Mouse (Mus musculus): ENCODE measurements around the gene Myo9b. TPM values are rescaled to one million over a fixed set of nuclear protein-coding genes. Genes with fewer than 3 reads are reported as not detected.

The Myo9b gene
- polyA plus RNA-seq, 1 experiment from 2014 or later, result 17.3 TPM

DNA sequence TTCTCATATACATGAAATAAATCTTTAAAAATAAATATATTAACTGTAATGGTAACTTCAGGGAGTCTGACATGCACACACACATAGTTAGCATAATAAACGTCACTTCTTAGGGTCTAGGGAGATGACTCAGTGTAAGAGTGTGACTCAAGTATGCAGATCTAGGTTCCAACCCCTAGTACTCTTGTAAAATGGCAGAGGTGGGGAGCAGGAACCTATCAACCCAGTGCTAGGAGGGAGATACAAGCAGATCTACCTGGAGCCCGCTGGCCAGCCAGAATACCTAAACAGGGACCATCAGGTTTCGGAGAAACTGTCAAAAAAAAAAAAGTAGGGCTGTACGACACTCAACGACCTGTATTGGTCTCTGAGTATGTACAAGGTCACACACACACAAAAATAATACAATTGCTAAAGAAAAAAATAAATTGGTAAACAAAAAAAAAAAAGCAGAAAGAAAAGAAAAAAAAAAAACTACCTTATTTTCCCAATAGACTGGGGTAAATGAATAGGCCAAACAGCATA lies 98.3 kb downstream of the Myo9b start:
- peak overlapping the region; percentile 50 for H3K9ac ChIP-seq
- peak overlapping the region; percentile 63 for H3K4me2 ChIP-seq
- H3K4me1 ChIP-seq (replicated peaks), result peaks cover 40% of the 10 kb centered on the region
- H3K9me3 ChIP-seq, result no peaks in the 10 kb centered on the region
- 30% methylated on average over 5 of the region's 5 CpGs for WGBS
- H3K27me3 ChIP-seq, result no peaks in the 10 kb centered on the region
- peaks cover 10% of the 10 kb centered on the region; the same call in 1 of the 2 replicates for H3K36me3 ChIP-seq
- H3K4me3 ChIP-seq, result peak overlapping the region; percentile 56
- ATAC-seq (ENCODE audit: low FRiP score, low read depth), result no peak
- peak overlapping the region; percentile 84 for H3K27ac ChIP-seq (replicated peaks)

DNA sequence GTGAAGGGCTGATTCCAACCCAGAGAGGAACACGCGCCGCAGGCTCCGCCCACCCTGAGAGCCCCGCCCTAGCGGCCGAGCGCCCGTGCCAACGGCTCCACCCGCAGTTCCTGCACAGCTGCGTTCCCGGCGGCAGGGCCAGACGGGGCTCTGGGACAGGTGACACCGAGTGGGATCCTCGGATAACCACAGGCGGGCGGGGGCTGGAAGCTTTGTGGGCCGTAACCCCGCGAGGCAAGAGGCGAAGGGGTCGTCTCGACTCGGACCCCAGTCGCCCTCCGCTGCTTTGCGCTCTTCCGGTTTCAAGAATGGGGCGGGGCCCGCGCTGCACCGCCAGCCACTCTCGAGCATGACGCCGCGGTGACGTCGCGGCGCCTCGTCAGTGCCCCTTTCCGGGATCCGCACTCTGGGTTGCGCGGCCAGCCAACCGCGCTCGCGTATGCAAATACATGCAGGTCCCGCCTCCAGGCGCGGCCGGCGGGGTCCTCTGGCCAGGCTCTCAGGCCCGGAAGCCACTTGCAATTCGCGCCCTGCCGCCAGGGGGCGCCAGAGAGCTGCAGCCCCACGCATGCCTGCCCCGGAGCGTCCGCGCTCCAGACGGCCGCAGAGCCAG lies 98.8 kb downstream of the Myo9b start, which contains the start of gene Ocel1:
Gene Ocel1, plus strand, starts transcription at position 63 of the 613 bp plus-strand sequence.
- peak within 1 kb of the TSS; percentile 63 for H3K4me2 ChIP-seq
- peak within 1 kb of the TSS; percentile 84 for H3K27ac ChIP-seq (replicated peaks)
- no peaks in the 10 kb centered on the region for H3K27me3 ChIP-seq
- ATAC-seq (ENCODE audit: low FRiP score, low read depth), result peak; percentile 88
- peaks cover 42% of the 10 kb centered on the region for H3K4me1 ChIP-seq (replicated peaks)
- H3K9ac ChIP-seq, result peak within 1 kb of the TSS; percentile 50
- peak within 1 kb of the TSS; percentile 56 for H3K4me3 ChIP-seq
- H3K36me3 ChIP-seq, result peaks cover 10% of the 10 kb centered on the region; the same call in 1 of the 2 replicates
- no peaks in the 10 kb centered on the region for H3K9me3 ChIP-seq
- WGBS, result 1% methylated on average over 68 of the region's 68 CpGs

DNA sequence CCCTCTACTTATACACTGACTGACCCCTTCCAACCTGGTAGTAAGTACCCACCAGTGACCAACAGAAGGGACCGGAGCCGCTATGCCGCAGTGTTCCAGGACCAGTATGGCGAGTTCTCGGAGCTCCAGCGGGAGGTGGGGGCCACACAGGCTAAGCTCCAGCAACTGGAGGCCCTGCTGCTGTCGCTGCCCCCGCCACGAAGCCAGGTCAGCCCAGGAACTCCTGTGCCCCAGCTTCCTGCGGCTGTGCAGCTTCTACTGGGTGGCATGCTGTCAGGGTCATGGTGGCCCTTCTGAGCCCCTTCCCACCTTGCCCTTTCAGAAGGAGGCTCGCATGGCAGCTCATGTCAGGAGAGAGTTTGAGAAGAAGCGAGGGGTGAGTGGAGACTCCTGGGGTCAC lies 99.9 kb downstream of the Myo9b start:
- 83% methylated on average over 12 of the region's 12 CpGs for WGBS
- H3K9me3 ChIP-seq, result no peaks in the 10 kb centered on the region
- no peak for ATAC-seq (ENCODE audit: low FRiP score, low read depth)
- H3K9ac ChIP-seq, result no peak overlapping the region
- no peak overlapping the region for H3K4me3 ChIP-seq
- H3K27ac ChIP-seq (replicated peaks), result no peak overlapping the region
- H3K27me3 ChIP-seq, result no peaks in the 10 kb centered on the region
- peaks cover 10% of the 10 kb centered on the region; the same call in 1 of the 2 replicates for H3K36me3 ChIP-seq
- H3K4me2 ChIP-seq, result no peak overlapping the region
- H3K4me1 ChIP-seq (replicated peaks), result peaks cover 46% of the 10 kb centered on the region

DNA sequence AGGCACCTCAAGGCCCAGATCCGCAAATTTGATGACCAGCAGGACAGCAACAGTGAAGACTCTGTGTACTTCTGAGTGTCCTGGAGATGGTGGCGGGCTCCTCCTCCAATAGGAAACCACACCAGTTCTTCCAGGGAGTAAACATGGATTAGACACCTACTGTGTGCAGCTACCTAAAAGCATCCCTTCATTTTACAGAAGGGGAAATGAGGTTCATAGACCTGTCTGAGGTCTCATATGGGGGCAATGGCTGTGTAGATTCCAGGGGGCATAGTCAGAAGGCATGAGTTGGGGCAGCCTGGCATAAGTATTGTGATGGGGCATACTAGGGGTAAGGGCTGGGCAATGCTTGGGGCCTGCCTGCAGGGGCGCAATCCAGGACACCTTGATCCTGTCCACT lies 100.5 kb downstream of the Myo9b start:
- peaks cover 13% of the 10 kb centered on the region; the same call in 1 of the 2 replicates for H3K36me3 ChIP-seq
- H3K27me3 ChIP-seq, result no peaks in the 10 kb centered on the region
- no peak for ATAC-seq (ENCODE audit: low FRiP score, low read depth)
- no peak overlapping the region for H3K9ac ChIP-seq
- WGBS, result 91% methylated on average over 3 of the region's 3 CpGs
- H3K4me3 ChIP-seq, result no peak overlapping the region
- no peaks in the 10 kb centered on the region for H3K9me3 ChIP-seq
- H3K27ac ChIP-seq (replicated peaks), result no peak overlapping the region
- H3K4me1 ChIP-seq (replicated peaks), result peaks cover 40% of the 10 kb centered on the region
- no peak overlapping the region for H3K4me2 ChIP-seq

DNA sequence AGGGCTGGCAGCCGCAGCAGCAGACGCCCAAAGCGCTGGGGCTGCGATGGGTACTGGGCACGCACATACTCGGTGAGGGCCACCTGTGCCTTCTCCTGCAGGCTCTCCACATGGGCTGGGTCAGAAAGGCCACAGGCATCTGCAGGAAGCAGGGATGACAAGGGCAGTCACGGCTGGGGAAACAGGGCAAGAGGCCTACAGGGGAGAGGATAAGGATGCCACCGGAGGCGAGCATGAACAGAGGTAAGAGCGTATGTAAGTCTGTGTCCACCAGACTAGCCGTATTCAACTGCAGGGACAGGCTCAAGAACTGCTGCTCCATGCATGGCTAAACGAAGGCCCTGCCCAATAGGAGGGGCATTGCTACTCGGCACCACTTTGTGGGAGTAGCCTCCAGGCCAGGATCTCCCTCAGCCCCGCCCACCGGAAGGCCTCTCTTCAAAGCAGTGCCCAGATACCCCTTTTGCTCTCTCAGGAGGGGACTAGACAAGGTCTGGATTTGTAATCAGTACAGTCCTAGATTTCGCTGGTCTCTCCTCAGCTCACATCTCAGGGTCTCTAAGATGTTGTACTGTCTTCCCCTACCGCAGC lies 102.2 kb downstream of the Myo9b start:
- 81% methylated on average over 17 of the region's 17 CpGs for WGBS
- H3K27ac ChIP-seq (replicated peaks), result 0 out of 2 replicates have a peak overlapping the region, but pooled peaks have one; percentile 40
- no peak overlapping the region for H3K9ac ChIP-seq
- H3K4me3 ChIP-seq, result no peak overlapping the region
- H3K27me3 ChIP-seq, result no peaks in the 10 kb centered on the region
- no peak for ATAC-seq (ENCODE audit: low FRiP score, low read depth)
- peak overlapping the region; percentile 67; the same call in 1 of the 2 replicates for H3K4me2 ChIP-seq
- peaks cover 49% of the 10 kb centered on the region for H3K4me1 ChIP-seq (replicated peaks)
- H3K36me3 ChIP-seq, result peaks cover 14% of the 10 kb centered on the region; the same call in 1 of the 2 replicates
- no peaks in the 10 kb centered on the region for H3K9me3 ChIP-seq

DNA sequence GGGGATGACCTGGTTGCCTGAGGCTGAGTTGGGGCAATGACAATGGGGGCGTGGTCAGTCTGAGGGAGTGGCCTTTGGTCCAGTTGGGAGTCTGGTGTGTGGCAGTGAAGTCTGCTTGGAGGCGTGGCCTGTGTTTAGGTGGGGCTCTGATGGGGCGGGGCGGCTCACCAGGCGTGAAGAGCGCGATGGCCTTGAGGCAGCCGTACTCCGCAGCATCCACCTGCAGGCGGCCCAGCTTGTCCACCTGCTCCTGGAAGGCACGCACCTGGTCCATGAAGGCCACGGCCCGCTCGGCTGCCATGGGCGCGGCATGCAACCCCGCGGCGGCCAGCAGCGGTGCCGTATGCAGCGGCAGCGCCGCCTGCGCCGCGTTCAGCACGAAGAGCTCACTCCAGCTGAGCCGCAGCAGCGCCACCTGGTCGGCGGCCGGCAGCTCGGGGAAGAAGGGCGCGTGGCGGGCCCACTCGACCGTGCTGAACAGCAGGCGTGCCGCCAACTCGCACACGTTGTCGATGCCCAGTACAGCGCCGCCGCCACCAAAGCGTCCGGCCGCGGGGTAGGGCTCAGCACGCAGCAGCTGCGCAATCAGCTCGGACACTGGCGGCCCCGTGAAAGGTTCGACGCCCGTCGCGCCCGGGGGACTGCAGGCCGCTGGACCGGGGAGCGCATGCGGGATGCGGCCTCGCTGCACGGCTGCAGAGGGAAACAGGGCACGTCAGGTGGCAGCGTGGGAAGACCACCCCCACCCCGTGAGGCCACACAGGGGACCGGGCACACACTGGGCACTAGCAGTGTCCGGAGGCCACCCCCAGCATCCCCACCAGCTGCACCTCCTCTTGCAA lies 103.3 kb downstream of the Myo9b start:
- Histone ChIP-seq H3K4me3 (peak overlapping the region; percentile 40), H3K4me2 (peak overlapping the region; percentile 67), H3K27ac (replicated peaks) (peak overlapping the region; percentile 72), H3K36me3 (peaks cover 14% of the 10 kb centered on the region; the same call in 1 of the 2 replicates), H3K4me1 (replicated peaks) (peaks cover 54% of the 10 kb centered on the region), H3K9ac (peak overlapping the region; percentile 48), H3K27me3 (no peaks in the 10 kb centered on the region), H3K9me3 (no peaks in the 10 kb centered on the region)
- 9% methylated on average over 71 of the region's 74 CpGs for WGBS
- no peak for ATAC-seq (ENCODE audit: low FRiP score, low read depth)

DNA sequence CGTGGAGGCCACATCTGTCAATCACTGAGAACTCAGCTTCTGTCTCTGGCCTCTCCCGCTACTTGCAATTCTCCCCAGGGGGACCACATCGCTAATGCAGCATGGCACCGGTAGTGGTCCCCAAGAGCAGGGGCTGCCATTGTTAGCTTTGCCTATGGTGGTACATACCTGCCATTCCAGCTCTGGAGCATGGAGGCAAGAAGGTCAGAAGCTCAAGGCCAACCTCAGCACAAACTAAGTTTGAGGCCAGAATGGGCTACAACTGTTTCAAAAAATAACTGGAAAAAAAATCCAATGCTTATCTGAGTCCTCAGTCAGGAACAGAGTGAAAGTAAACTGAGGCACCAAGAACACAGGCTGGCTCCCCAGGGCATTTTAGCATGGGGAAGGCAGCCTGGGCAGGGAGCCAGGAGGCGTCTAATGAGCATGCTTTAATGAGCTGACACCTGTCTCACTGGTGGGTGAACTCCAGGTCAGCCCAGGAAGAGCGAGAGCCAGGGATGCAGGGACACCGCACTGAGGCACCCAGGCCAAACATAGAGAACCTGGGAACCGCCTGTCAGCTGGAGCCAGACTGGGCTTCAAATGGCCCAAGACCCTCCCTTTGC lies 104.0 kb downstream of the Myo9b start:
- Histone ChIP-seq H3K27ac (replicated peaks) (peak overlapping the region; percentile 72), H3K27me3 (no peaks in the 10 kb centered on the region), H3K4me1 (replicated peaks) (peaks cover 59% of the 10 kb centered on the region), H3K9me3 (no peaks in the 10 kb centered on the region), H3K4me3 (peak overlapping the region; percentile 40), H3K9ac (peak overlapping the region; percentile 48), H3K4me2 (peak overlapping the region; percentile 67), H3K36me3 (peaks cover 14% of the 10 kb centered on the region; the same call in 1 of the 2 replicates)
- WGBS, result 30% methylated on average over 8 of the region's 8 CpGs
- ATAC-seq (ENCODE audit: low FRiP score, low read depth), result no peak

DNA sequence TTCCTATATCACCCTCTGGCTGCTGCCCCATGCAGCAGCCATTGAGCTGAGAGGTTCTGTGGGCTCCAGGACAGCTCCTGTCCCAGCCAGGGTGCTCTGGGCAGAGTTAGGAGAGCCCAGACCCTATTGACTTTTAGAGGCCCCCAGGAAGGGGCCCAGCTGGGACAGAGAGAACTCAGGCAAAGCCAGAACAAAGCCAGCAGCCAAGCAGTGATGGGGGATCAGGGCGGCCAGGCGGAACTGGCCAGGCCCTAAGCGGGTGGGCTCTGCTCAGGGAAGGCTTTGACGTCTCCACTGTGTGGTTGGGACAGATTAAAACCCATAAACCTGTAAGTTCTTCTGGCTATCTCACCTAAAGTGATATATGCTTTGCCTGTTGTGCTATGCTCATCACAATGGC lies 106.5 kb downstream of the Myo9b start:
- Histone ChIP-seq H3K4me3 (peak overlapping the region; percentile 83), H3K4me1 (replicated peaks) (peaks cover 67% of the 10 kb centered on the region), H3K9me3 (no peaks in the 10 kb centered on the region), H3K27ac (replicated peaks) (no peak overlapping the region), H3K27me3 (no peaks in the 10 kb centered on the region), H3K36me3 (peaks cover 10% of the 10 kb centered on the region; the same call in 1 of the 2 replicates), H3K9ac (no peak overlapping the region), H3K4me2 (peak overlapping the region; percentile 100)
- no peak for ATAC-seq (ENCODE audit: low FRiP score, low read depth)
- WGBS, result 23% methylated on average over 4 of the region's 4 CpGs

DNA sequence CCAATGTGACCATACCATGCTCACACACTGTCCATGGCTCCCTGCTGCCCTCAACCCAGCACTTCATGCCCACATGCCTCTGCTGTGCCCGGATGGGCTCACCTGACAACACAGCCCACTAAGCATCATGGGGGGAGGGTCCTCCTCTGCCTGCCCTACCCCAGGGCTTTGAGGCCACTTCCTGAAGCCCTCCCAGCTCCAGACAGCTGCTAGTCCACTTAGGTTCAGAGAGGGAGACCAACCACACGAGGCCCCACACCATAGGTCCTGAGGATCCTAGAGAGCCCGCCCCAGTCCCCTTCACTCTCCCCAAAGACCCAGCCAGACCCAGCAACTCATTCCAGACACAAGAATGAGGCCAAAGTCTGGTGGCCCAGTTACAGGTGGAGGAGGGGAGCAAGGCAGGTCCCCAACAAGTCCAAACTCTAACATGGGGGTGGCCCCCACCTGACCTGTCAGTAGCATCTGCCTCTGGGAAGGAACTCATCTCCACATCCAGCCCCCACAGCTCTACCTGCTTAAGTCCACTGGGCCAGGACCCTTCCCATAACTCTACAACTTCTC lies 107.1 kb downstream of the Myo9b start:
- WGBS, result 35% methylated on average over 3 of the region's 3 CpGs
- Histone ChIP-seq H3K4me2 (peak overlapping the region; percentile 100), H3K9me3 (no peaks in the 10 kb centered on the region), H3K27ac (replicated peaks) (no peak overlapping the region), H3K27me3 (no peaks in the 10 kb centered on the region), H3K4me3 (peak overlapping the region; percentile 83), H3K36me3 (0 out of 2 replicates have a peak, but pooled peaks cover 4% of the 10 kb centered on the region), H3K4me1 (replicated peaks) (peaks cover 66% of the 10 kb centered on the region), H3K9ac (peak overlapping the region; percentile 74)
- no peak for ATAC-seq (ENCODE audit: low FRiP score, low read depth)

DNA sequence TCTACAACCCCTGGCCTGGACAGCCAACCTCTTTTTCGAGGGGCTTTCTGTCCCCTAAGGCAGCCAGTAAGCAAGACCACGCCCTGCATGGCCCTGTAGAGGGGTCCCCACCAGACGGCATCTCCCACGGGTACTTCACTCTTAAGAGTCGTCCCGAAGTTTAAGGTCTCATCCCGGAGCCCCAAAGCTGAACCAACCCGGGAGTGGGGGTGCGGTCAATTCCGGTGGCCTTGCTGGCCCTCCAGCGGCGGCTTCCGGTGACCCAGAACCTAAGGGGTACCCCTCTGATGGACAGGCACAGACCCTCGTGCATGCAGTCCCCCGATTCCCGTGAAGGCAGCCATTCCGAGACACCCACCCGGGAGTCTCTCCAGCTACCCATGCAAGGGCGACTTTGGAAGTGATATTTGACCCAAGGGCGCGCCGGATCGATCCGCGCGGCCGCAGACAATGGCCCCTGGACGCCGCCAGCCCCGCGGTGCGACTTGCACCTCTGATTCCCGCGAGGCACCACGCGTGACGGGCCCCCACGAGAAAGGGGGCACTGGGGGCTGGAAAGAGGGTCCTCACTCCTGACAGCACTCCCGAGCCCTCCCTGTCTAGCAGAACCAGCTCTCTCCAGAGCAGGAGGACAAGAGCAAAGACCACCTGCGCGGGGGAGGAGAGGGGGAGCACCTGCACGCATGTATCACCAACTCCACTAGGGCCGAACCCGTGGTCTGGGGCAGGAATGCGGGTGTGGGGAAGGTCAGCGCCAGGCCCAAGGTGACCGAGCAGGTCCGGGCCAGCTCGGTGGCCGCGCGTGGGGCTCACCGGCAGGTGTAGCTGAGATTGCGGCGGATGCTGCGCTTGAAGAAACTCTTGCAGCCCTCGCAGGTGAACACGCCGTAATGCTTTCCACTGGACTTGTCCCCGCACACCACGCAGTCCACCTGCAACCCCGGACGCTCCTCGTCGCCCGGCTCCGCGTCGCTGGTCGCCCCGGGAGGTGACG lies 108.0 kb downstream of the Myo9b start:
- H3K9ac ChIP-seq, result peak overlapping the region; percentile 74
- H3K27ac ChIP-seq (replicated peaks), result peak overlapping the region; percentile 82; the same call in 1 of the 2 replicates
- no peak for ATAC-seq (ENCODE audit: low FRiP score, low read depth)
- no peaks in the 10 kb centered on the region for H3K27me3 ChIP-seq
- peaks cover 58% of the 10 kb centered on the region for H3K4me1 ChIP-seq (replicated peaks)
- peak overlapping the region; percentile 83 for H3K4me3 ChIP-seq
- no peaks in the 10 kb centered on the region for H3K9me3 ChIP-seq
- H3K36me3 ChIP-seq, result 0 out of 2 replicates have a peak, but pooled peaks cover 4% of the 10 kb centered on the region
- peak overlapping the region; percentile 100 for H3K4me2 ChIP-seq
- 1% methylated on average over 72 of the region's 72 CpGs for WGBS

Measured in hindbrain, embryonic 15.5 days (tissue).